11 mouse cellular contexts compared by ENCODE assay signal in the genomic region with DNA sequence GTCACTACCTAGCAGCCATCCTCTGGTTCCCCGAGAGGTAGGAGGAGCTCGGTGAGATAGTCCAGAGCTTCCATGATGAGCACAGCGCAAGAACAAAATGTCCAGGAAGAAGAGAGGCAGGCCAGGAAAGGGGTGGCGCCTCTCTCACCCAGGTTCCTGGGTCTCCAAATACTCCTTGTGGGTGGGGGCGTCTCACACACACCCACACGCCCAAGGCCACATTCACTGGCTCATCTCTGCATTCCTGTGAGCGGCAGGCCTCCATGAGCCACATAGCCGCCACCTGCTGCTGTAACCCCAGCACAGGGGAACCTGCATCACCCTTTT. TPM values are rescaled to one million over a fixed set of nuclear protein-coding genes. Genes with fewer than 3 reads are reported as not detected.
DNase-seq lines count a peak whose midpoint lies in the region; ATAC-seq and TF ChIP-seq lines count a peak whose summit lies in the region.
"Had no signal": no experiment of that assay in that cellular context is flagged by ENCODE, and none has a peak within 500 bp of the region (broad histone marks: within the 10 kb centered on the region; RNA-seq: fewer than 3 reads in every experiment).

No protein-coding gene starts in this region.

- H3K9me3 ChIP-seq in heart, embryonic 14.5 days (ENCODE audit: control insufficient read depth, low read length), result no peaks in the 10 kb centered on the region
- H3K9me3 ChIP-seq in hindbrain, embryonic 10.5 days, result no peaks in the 10 kb centered on the region
- no peaks in the 10 kb centered on the region for H3K9me3 ChIP-seq in midbrain, embryonic 12.5 days
- H3K9me3 ChIP-seq: liver, embryonic 15.5 days had no signal

- 16% methylated on average over 8 of the region's 8 CpGs for WGBS in heart, embryonic 14.5 days
- WGBS in heart, adult 2 months, result 20% methylated on average over 8 of the region's 8 CpGs
- WGBS in hindbrain, embryonic 10.5 days, result 7% methylated on average over 8 of the region's 8 CpGs
- 15% methylated on average over 8 of the region's 8 CpGs for WGBS in midbrain, embryonic 12.5 days

- H3K79me2 ChIP-seq in heart, adult 2 months (replicated peaks; ENCODE audit: control insufficient read depth, insufficient read depth, low read length), result no peaks in the 10 kb centered on the region

- peak overlapping the region; percentile 94 for H3K4me2 ChIP-seq in heart, embryonic 14.5 days (ENCODE audit: low read length)
- H3K4me2 ChIP-seq in midbrain, embryonic 12.5 days (replicated peaks), result peak overlapping the region; percentile 99

- TF ChIP-seq EP300 in heart, adult 2 months (IDR thresholded peaks at IDR 0.05; ENCODE audit: insufficient read depth, low read depth, low read length), result no peak

- H3K9ac ChIP-seq in heart, embryonic 14.5 days (ENCODE audit: low read length), result no peak overlapping the region
- H3K9ac ChIP-seq in heart, adult 2 months (ENCODE audit: low read depth, low read length), result no peak overlapping the region
- H3K9ac ChIP-seq in midbrain, embryonic 12.5 days (replicated peaks), result peak overlapping the region; percentile 63
- H3K9ac ChIP-seq: liver, embryonic 15.5 days had no signal

- ATAC-seq in heart, embryonic 14.5 days (ENCODE audit: insufficient number of reproducible peaks, insufficient read depth, low FRiP score, low read depth), result peak; percentile 24; the same call in 1 of the 2 replicates
- no peak for ATAC-seq in midbrain, embryonic 12.5 days (ENCODE audit: low FRiP score, low read depth)

- no peak for TF ChIP-seq POLR2A in heart, adult 2 months (IDR thresholded peaks at IDR 0.05; ENCODE audit: insufficient read depth, low read depth, low read length)

- no peaks in the 10 kb centered on the region for H3K36me3 ChIP-seq in heart, embryonic 14.5 days (ENCODE audit: control insufficient read depth, insufficient read depth, low read length)
- H3K36me3 ChIP-seq in heart, adult 2 months (ENCODE audit: control insufficient read depth, insufficient read depth, low read length), result no peaks in the 10 kb centered on the region
- no peaks in the 10 kb centered on the region for H3K36me3 ChIP-seq in hindbrain, embryonic 10.5 days
- no peaks in the 10 kb centered on the region for H3K36me3 ChIP-seq in midbrain, embryonic 12.5 days
- H3K36me3 ChIP-seq: liver, embryonic 15.5 days had no signal

- peaks cover 74% of the 10 kb centered on the region for H3K27me3 ChIP-seq in heart, embryonic 14.5 days (ENCODE audit: control insufficient read depth, insufficient read depth, low read length)
- peaks cover 6% of the 10 kb centered on the region; the same call in 1 of the 2 replicates for H3K27me3 ChIP-seq in heart, adult 2 months (ENCODE audit: control insufficient read depth, insufficient read depth, low read length)
- H3K27me3 ChIP-seq in hindbrain, embryonic 10.5 days (ENCODE audit: insufficient read depth, poor library complexity, severe bottlenecking), result peaks cover 52% of the 10 kb centered on the region
- H3K27me3 ChIP-seq in midbrain, embryonic 12.5 days, result peaks cover 57% of the 10 kb centered on the region

- DNase-seq in heart, adult 2 months, result no peak
- DNase-seq in R1 (ENCODE audit: low read depth, low spot score), result peak; percentile 77
- DNase-seq in hindbrain, embryonic 10.5 days (ENCODE audit: low spot score), result no peak
- no peak for DNase-seq in urinary bladder, postnatal 36 days (ENCODE audit: low spot score in 2 of 2)
- DNase-seq in adrenal gland, adult 8-10 months, result no peak
- DNase-seq in retina, embryonic 14.5 days (ENCODE audit: low spot score), result no peak

- H3K4me1 ChIP-seq in heart, embryonic 14.5 days (ENCODE audit: control insufficient read depth in 2 of 2, insufficient read depth in 2 of 2, low read length in 2 of 2), result peaks cover 0 to 3% of the 10 kb centered on the region in 2 experiments; a peak in 2 of 4 replicates
- no peaks in the 10 kb centered on the region for H3K4me1 ChIP-seq in heart, adult 2 months (ENCODE audit: control insufficient read depth, insufficient read depth, low read length)
- H3K4me1 ChIP-seq in hindbrain, embryonic 10.5 days (replicated peaks), result peaks cover 24% of the 10 kb centered on the region
- H3K4me1 ChIP-seq in midbrain, embryonic 12.5 days, result peaks cover 15% of the 10 kb centered on the region
- H3K4me1 ChIP-seq: liver, embryonic 15.5 days had no signal

- no peak for TF ChIP-seq CTCF in heart, adult 2 months (IDR thresholded peaks at IDR 0.05)

- peak overlapping the region; percentile 37 to 50 for H3K4me3 ChIP-seq in heart, embryonic 14.5 days (ENCODE audit: control insufficient read depth in 1 of 2, insufficient read depth in 1 of 2, low read depth in 1 of 2, low read length in 2 of 2)
- H3K4me3 ChIP-seq in heart, adult 2 months, result no peak overlapping the region
- H3K4me3 ChIP-seq in hindbrain, embryonic 10.5 days, result peak overlapping the region; percentile 78
- peak overlapping the region; percentile 55 for H3K4me3 ChIP-seq in midbrain, embryonic 12.5 days

- intact Hi-C loops in heart, adult 2 months (cut with DNase I), result no loop called here

- H3K27ac ChIP-seq in heart, embryonic 14.5 days (replicated peaks in 1 of 2; ENCODE audit: control insufficient read depth in 1 of 2, insufficient read depth in 1 of 2, low read depth in 2 of 2, low read length in 2 of 2), result no peak overlapping the region
- no peak overlapping the region for H3K27ac ChIP-seq in heart, adult 2 months
- H3K27ac ChIP-seq in hindbrain, embryonic 10.5 days, result peak overlapping the region; percentile 76
- peak overlapping the region; percentile 7; the same call in 1 of the 2 replicates for H3K27ac ChIP-seq in midbrain, embryonic 12.5 days (replicated peaks)
- H3K27ac ChIP-seq: liver, embryonic 15.5 days had no signal

RNA-seq across cellular contexts. Expression of a gene that starts 2.4 kb away (rescaled TPM):
- polyA plus RNA-seq in heart, embryonic 14.5 days (2014; fragmentation: Nextera tagmentation; extraction: Ambion mirVana), result not detected in 2 replicates
- total RNA-seq in heart, adult 2 months (2021), result under 1 TPM; 0.09 to 0.10 TPM
- polyA plus RNA-seq in heart, adult 2 months (2012; rRNA removed), result not detected in 2 replicates
- polyA plus RNA-seq in hindbrain, embryonic 10.5 days (2016; fragmentation: Nextera tagmentation; extraction: Ambion mirVana), result 0.31 and 0.67 TPM in 2 replicates
- polyA plus RNA-seq in midbrain, embryonic 12.5 days (2016; fragmentation: Nextera tagmentation; extraction: Ambion mirVana), result 1.9 and 2.2 TPM in 2 replicates
- total RNA-seq in adrenal gland, adult 8-10 months (2022), result 1 to 10 TPM in 1 of 4 experiments, under 1 TPM in 3; 0.38 to 1.3 (median 0.46) TPM
- total RNA-seq: CH12.LX had no signal
- polyA plus RNA-seq: gonadal fat pad, adult 2 months had no signal

Comparison
In these comparisons a context has a peak if more than half of its experiments do, and no peak if none do; other contexts are left out.
1. H3K27ac ChIP-seq: peak in hindbrain, embryonic 10.5 days (single experiment) and midbrain, embryonic 12.5 days (single experiment); none in heart, embryonic 14.5 days (0 of 2) and heart, adult 2 months (single experiment).